Mouse (Mus musculus): ENCODE results near the gene Trim14.

DNA sequence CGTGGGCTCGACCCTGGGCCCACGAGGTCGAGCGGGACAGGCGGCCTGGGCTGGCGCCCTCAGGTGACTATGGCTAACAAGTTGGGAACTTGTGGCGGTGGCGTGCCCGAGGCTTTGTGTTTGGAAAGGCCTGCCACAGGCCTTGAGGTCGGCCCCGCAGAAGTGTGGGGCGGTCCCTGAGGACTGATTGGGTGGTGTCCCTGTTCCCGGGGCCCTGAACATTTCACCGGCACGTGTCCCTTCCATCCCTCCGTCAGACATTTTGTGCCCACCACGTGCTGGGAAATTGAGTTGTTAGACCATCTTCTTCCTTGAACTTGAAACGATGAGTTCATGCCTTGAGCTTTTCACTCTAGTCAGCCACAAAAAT is 83.5 kb downstream of the Trim14 start:
- TF ChIP-seq CTCF (IDR thresholded peaks at IDR 0.05) (no peak), EP300 (IDR thresholded peaks at IDR 0.05; ENCODE audit: insufficient read depth, low read depth, low read length) (no peak)

Measured in heart, adult 2 months (tissue).